Comparison of ENCODE assay signal across 3 mouse cellular contexts in the genomic region with DNA sequence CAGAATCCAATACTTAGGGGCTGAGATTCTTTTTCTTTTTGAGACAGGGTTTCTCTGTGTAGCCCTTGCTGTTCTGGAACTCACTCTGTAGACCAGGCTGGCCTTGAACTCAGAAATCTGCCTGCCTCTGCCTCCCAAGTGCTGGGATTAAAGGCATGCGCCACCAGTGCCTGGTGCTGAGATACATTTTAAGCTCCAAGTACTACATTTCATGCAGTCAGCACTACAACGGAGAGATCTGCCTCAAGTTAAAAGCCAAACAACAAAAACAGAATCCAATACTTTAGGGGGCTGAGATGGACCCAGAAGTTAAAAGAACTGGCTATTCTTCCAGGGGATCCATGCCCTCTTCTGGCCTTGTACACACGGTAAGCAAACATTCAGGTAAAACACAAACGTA. TPM values are rescaled to one million over a fixed set of nuclear protein-coding genes. Genes with fewer than 3 reads are reported as not detected.
"Had no signal": no experiment of that assay in that cellular context is flagged by ENCODE, and none has a peak within 500 bp of the region (broad histone marks: within the 10 kb centered on the region; RNA-seq: fewer than 3 reads in every experiment).

No protein-coding gene starts in this region.

RNA-seq across cellular contexts. Expression of a gene that starts 34.9 kb away (rescaled TPM):
- polyA plus RNA-seq: erythroblast, embryonic 14.5 days had no signal

RNA-seq across cellular contexts. Expression of a gene that starts 42.7 kb away (rescaled TPM):
- total RNA-seq: gastrocnemius, adult 18-20 months; gastrocnemius, adult 2 months had no signal
